Mouse (Mus musculus): ENCODE measurements around the gene Ckb. TPM values are rescaled to one million over a fixed set of nuclear protein-coding genes. Genes with fewer than 3 reads are reported as not detected.
"Not testable (repeated sequence)": the region's sequence is repeated elsewhere in the genome, so short reads cannot be mapped to it uniquely, and the experiment has no call there.

The Ckb gene
- polyA plus RNA-seq (2014; fragmentation: Nextera tagmentation; extraction: Ambion mirVana), result 2,325 and 2,523 TPM in 2 replicates

- peak; percentile 86 for ATAC-seq (replicated peaks; ENCODE audit: low FRiP score)
- WGBS, result under 1% methylated on average over 31 of the region's 31 CpGs
- Histone ChIP-seq H3K4me1 (replicated peaks; ENCODE audit: control insufficient read depth, insufficient read depth, low read length) (peaks cover 18% of the 10 kb centered on the region), H3K27ac (ENCODE audit: low read depth, low read length) (peak within 1 kb of the TSS; percentile 82), H3K4me3 (ENCODE audit: low read depth, low read length) (peak within 1 kb of the TSS; percentile 91), H3K4me2 (ENCODE audit: low read depth, low read length, severe bottlenecking) (peak within 1 kb of the TSS; percentile 93), H3K27me3 (ENCODE audit: control insufficient read depth, insufficient read depth, low read length) (peaks cover 6% of the 10 kb centered on the region), H3K36me3 (ENCODE audit: control insufficient read depth, insufficient read depth, low read length) (peaks cover 4% of the 10 kb centered on the region), H3K9ac (ENCODE audit: low read length) (peak within 1 kb of the TSS; percentile 93), H3K9me3 (ENCODE audit: control insufficient read depth, low read length) (no peaks in the 10 kb centered on the region)
- peak; percentile 92 for DNase-seq (ENCODE audit: low spot score)
Observed at GRCm38 (mm10) chr12:111672176-111672575, at the start of gene Ckb. TSS of gene Ckb (minus strand) at chr12:111672338.

GRCm38 (mm10) chr12:111720222-111720621 lies 48.1 kb upstream of the Ckb start:
- Histone ChIP-seq H3K36me3 (ENCODE audit: control insufficient read depth, insufficient read depth, low read length) (no peaks in the 10 kb centered on the region; the same call in 1 of the 2 replicates), H3K4me1 (replicated peaks; ENCODE audit: control insufficient read depth, insufficient read depth, low read length) (0 out of 2 replicates have a peak, but pooled peaks cover 2% of the 10 kb centered on the region)
- no peak for ATAC-seq (replicated peaks; ENCODE audit: low FRiP score)

GRCm38 (mm10) chr12:111718656-111719055 lies 46.5 kb upstream of the Ckb start:
- ATAC-seq (replicated peaks; ENCODE audit: low FRiP score), result no peak
- DNase-seq (ENCODE audit: low spot score), result no peak
- no peaks in the 10 kb centered on the region for H3K27me3 ChIP-seq (ENCODE audit: control insufficient read depth, insufficient read depth, low read length)
- no peak overlapping the region; the same call in 1 of the 2 replicates for H3K9ac ChIP-seq (ENCODE audit: low read length)
- WGBS, result 27% methylated on average over 8 of the region's 8 CpGs
- H3K36me3 ChIP-seq (ENCODE audit: control insufficient read depth, insufficient read depth, low read length), result no peaks in the 10 kb centered on the region; the same call in 1 of the 2 replicates
- peak overlapping the region; percentile 25; the same call in 1 of the 2 replicates for H3K27ac ChIP-seq (ENCODE audit: low read depth, low read length)
- H3K9me3 ChIP-seq (ENCODE audit: control insufficient read depth, low read length), result no peaks in the 10 kb centered on the region
- no peak overlapping the region for H3K4me2 ChIP-seq (ENCODE audit: low read depth, low read length, severe bottlenecking)
- H3K4me3 ChIP-seq (ENCODE audit: low read depth, low read length), result no peak overlapping the region
- 0 out of 2 replicates have a peak, but pooled peaks cover 2% of the 10 kb centered on the region for H3K4me1 ChIP-seq (replicated peaks; ENCODE audit: control insufficient read depth, insufficient read depth, low read length)

More at GRCm38 (mm10) chr12:111720222-111720621, 48.1 kb upstream of the Ckb start:
- Histone ChIP-seq H3K9me3 (ENCODE audit: control insufficient read depth, low read length) (no peaks in the 10 kb centered on the region), H3K4me2 (ENCODE audit: low read depth, low read length, severe bottlenecking) (no peak overlapping the region), H3K27ac (ENCODE audit: low read depth, low read length) (no peak overlapping the region), H3K9ac (ENCODE audit: low read length) (no peak overlapping the region), H3K27me3 (ENCODE audit: control insufficient read depth, insufficient read depth, low read length) (no peaks in the 10 kb centered on the region), H3K4me3 (ENCODE audit: low read depth, low read length) (no peak overlapping the region)
- whole genome bisulfite sequencing, result 79% methylated on average over 4 of the region's 4 CpGs
- DNase-seq (ENCODE audit: low spot score), result no peak

DNA sequence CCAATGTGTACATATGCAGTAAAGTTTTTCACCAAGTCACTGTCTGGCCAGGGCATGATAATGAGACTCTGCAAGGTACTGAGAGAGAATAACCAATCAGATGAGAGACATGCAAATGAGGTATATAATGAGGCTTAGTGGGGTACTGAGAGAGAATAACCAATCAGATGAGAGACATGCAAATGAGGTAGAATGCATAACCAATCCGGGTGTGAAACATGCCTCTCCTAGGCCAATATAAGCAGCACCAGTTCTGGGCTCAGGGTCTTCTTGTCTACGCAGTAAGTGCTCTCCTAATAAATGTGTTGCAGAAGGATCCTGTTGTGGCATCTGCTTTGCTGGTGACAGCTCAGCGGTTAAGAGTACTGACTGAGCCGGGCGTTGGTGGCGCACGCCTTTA lies 44.4 kb upstream of the Ckb start:
- H3K4me1 ChIP-seq (replicated peaks; ENCODE audit: control insufficient read depth, insufficient read depth, low read length), result peaks cover 8% of the 10 kb centered on the region; the same call in 1 of the 2 replicates
- no peaks in the 10 kb centered on the region for H3K27me3 ChIP-seq (ENCODE audit: control insufficient read depth, insufficient read depth, low read length)
- H3K4me2 ChIP-seq (ENCODE audit: low read depth, low read length, severe bottlenecking), result no peak overlapping the region
- H3K9ac ChIP-seq (ENCODE audit: low read length), result no peak overlapping the region
- H3K9me3 ChIP-seq (ENCODE audit: control insufficient read depth, low read length), result no peaks in the 10 kb centered on the region
- 96% methylated on average over 7 of the region's 7 CpGs for WGBS
- no peak overlapping the region for H3K27ac ChIP-seq (ENCODE audit: low read depth, low read length)
- no peak overlapping the region for H3K4me3 ChIP-seq (ENCODE audit: low read depth, low read length)
- H3K36me3 ChIP-seq (ENCODE audit: control insufficient read depth, insufficient read depth, low read length), result no peaks in the 10 kb centered on the region; the same call in 1 of the 2 replicates
- ATAC-seq (replicated peaks; ENCODE audit: low FRiP score) (no peak), DNase-seq (ENCODE audit: low spot score) (no peak)

GRCm38 (mm10) chr12:111713880-111714279 lies 41.7 kb upstream of the Ckb start:
- not testable (repeated sequence) for DNase-seq (ENCODE audit: low spot score); H3K36me3 ChIP-seq (ENCODE audit: control insufficient read depth, insufficient read depth, low read length); H3K27ac ChIP-seq (ENCODE audit: low read depth, low read length); H3K27me3 ChIP-seq (ENCODE audit: control insufficient read depth, insufficient read depth, low read length); H3K9me3 ChIP-seq (ENCODE audit: control insufficient read depth, low read length); H3K4me1 ChIP-seq (replicated peaks; ENCODE audit: control insufficient read depth, insufficient read depth, low read length); ATAC-seq (replicated peaks; ENCODE audit: low FRiP score)
- Histone ChIP-seq H3K9ac (ENCODE audit: low read length) (peak overlapping the region; percentile 97), H3K4me3 (ENCODE audit: low read depth, low read length) (peak overlapping the region; percentile 99), H3K4me2 (ENCODE audit: low read depth, low read length, severe bottlenecking) (peak overlapping the region; percentile 79)
- 88% methylated on average over 6 of the region's 6 CpGs for WGBS

DNA sequence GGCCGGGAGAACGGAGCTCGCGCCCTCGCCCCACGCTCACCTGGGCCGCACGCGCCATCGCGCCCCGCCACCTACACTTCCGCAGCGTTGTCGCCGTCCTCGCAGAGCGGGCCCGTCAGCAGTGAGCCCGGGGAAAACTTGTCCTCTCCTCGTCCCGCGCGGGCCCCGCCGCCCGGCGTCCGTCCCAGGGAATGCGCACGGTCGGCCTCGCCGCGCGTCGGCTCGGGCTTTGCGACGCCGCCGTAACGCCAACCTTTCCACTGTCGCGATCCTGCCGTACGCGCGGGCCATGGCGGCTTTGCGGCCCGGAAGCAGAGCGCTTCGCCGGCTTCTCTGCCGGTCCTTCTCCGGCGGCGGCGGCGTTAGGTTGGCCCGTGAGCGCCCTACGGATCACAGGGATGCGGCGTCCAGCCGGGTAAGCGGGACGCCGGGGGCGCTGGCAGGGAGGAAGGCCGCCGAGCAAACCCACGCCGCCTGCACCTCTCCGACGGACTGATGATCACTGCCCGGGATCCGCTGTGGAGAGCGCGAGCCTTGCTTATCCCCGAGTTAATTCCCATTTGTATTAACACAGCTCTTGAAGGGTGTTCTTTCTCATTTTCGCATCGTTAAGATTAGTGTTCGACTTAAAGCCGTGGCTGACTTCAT lies 41.0 kb upstream of the Ckb start, which contains the start of the genes Bag5 and Apopt1:
Gene Bag5, minus strand, starts transcription at position 254 of the 648 bp plus-strand sequence.
Gene Apopt1, plus strand, starts transcription at position 258 of the 648 bp plus-strand sequence.
- Histone ChIP-seq H3K27me3 (ENCODE audit: control insufficient read depth, insufficient read depth, low read length) (no peaks in the 10 kb centered on the region), H3K9me3 (ENCODE audit: control insufficient read depth, low read length) (no peaks in the 10 kb centered on the region), H3K27ac (ENCODE audit: low read depth, low read length) (peak within 1 kb of the TSS; percentile 53), H3K4me3 (ENCODE audit: low read depth, low read length) (peak within 1 kb of the TSS; percentile 99), H3K36me3 (ENCODE audit: control insufficient read depth, insufficient read depth, low read length) (peaks cover 10% of the 10 kb centered on the region; the same call in 1 of the 2 replicates), H3K4me1 (replicated peaks; ENCODE audit: control insufficient read depth, insufficient read depth, low read length) (peaks cover 8% of the 10 kb centered on the region; the same call in 1 of the 2 replicates), H3K9ac (ENCODE audit: low read length) (peak within 1 kb of the TSS; percentile 97), H3K4me2 (ENCODE audit: low read depth, low read length, severe bottlenecking) (peak within 1 kb of the TSS; percentile 79)
- DNase-seq (ENCODE audit: low spot score), result peak; percentile 95
- under 1% methylated on average over 86 of the region's 86 CpGs for WGBS
- ATAC-seq (replicated peaks; ENCODE audit: low FRiP score), result peak; percentile 93

DNA sequence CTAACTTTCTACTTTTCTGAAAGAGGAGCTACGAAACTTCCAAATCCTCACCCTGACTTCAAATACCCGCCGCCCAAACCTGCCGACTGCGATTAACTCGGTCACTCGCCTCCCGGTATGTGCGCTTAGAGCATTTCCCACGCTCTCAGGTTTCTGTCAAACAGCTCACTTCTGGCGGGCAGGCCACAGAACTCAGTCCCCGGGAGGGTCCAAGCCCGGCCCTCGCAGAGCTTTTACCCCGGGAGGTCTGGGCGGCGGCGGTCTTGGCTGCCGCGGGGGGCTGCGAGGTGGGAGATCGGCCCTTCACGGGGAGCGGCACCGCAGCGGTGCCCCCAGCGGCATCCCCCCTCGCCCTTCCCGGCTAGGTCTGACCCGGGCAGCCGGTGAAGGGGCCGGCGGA lies 40.3 kb upstream of the Ckb start:
- H3K4me2 ChIP-seq (ENCODE audit: low read depth, low read length, severe bottlenecking), result peak overlapping the region; percentile 79
- H3K36me3 ChIP-seq (ENCODE audit: control insufficient read depth, insufficient read depth, low read length), result peaks cover 10% of the 10 kb centered on the region; the same call in 1 of the 2 replicates
- peak overlapping the region; percentile 53 for H3K27ac ChIP-seq (ENCODE audit: low read depth, low read length)
- H3K9ac ChIP-seq (ENCODE audit: low read length), result peak overlapping the region; percentile 97
- no peaks in the 10 kb centered on the region for H3K27me3 ChIP-seq (ENCODE audit: control insufficient read depth, insufficient read depth, low read length)
- ATAC-seq (replicated peaks; ENCODE audit: low FRiP score), result no peak; the same call in 1 of the 2 replicates
- peaks cover 8% of the 10 kb centered on the region; the same call in 1 of the 2 replicates for H3K4me1 ChIP-seq (replicated peaks; ENCODE audit: control insufficient read depth, insufficient read depth, low read length)
- no peaks in the 10 kb centered on the region for H3K9me3 ChIP-seq (ENCODE audit: control insufficient read depth, low read length)
- H3K4me3 ChIP-seq (ENCODE audit: low read depth, low read length), result peak overlapping the region; percentile 99
- DNase-seq (ENCODE audit: low spot score), result peak; percentile 68
- under 1% methylated on average over 33 of the region's 33 CpGs for WGBS

GRCm38 (mm10) chr12:111710091-111710490 lies 38.0 kb upstream of the Ckb start:
- H3K27ac ChIP-seq (ENCODE audit: low read depth, low read length), result no peak overlapping the region
- ATAC-seq (replicated peaks; ENCODE audit: low FRiP score) (no peak), DNase-seq (ENCODE audit: low spot score) (no peak)
- no peaks in the 10 kb centered on the region for H3K9me3 ChIP-seq (ENCODE audit: control insufficient read depth, low read length)
- no peak overlapping the region for H3K4me2 ChIP-seq (ENCODE audit: low read depth, low read length, severe bottlenecking)
- H3K4me3 ChIP-seq (ENCODE audit: low read depth, low read length), result no peak overlapping the region
- H3K9ac ChIP-seq (ENCODE audit: low read length), result no peak overlapping the region
- peaks cover 10% of the 10 kb centered on the region; the same call in 1 of the 2 replicates for H3K36me3 ChIP-seq (ENCODE audit: control insufficient read depth, insufficient read depth, low read length)
- H3K4me1 ChIP-seq (replicated peaks; ENCODE audit: control insufficient read depth, insufficient read depth, low read length), result peaks cover 10% of the 10 kb centered on the region; the same call in 1 of the 2 replicates
- WGBS, result 94% methylated on average over 10 of the region's 10 CpGs
- no peaks in the 10 kb centered on the region for H3K27me3 ChIP-seq (ENCODE audit: control insufficient read depth, insufficient read depth, low read length)
